Mouse (Mus musculus) heart, postnatal 10 days (tissue): Measurements from ENCODE around the gene B3galnt2. TPM values are rescaled to one million over a fixed set of nuclear protein-coding genes. Genes with fewer than 3 reads are reported as not detected.

Experiments used
- total RNA-seq, 2 experiments: library from RNA; stranded (reverse); gene quantifications; 2 replicates each; pipeline ENCODE4 v1.2.3; 2021

B3galnt2 gene
- total RNA-seq, 2 experiments from 2014 or later = 16.5 to 19.1 TPM

Other genes starting within 250 kb of the B3galnt2 start
- gene Gng4, start 170.4 kb upstream of the B3galnt2 start, total RNA-seq = under 1 TPM; 0.25 to 0.62 TPM
- 10 to 100 TPM; 25.8 to 26.7 TPM for gene Tbce, start 85.2 kb downstream of the B3galnt2 start, total RNA-seq
- 10 to 100 TPM; 28.0 to 29.1 TPM for gene Arid4b, start 108.8 kb downstream of the B3galnt2 start, total RNA-seq
- 10 to 100 TPM; 31.8 to 35.8 TPM for gene Ggps1, start 109.0 kb downstream of the B3galnt2 start, total RNA-seq